Mouse (Mus musculus) T-cell, adult 2 months (primary cell): ENCODE measurements around the gene Crtac1.

Experiments used
- DNase-seq: peaks from one replicate; pipeline ENCODE4 v3.0.0; 2022; ENCODE audit warnings: low spot score

Gene Crtac1

DNA sequence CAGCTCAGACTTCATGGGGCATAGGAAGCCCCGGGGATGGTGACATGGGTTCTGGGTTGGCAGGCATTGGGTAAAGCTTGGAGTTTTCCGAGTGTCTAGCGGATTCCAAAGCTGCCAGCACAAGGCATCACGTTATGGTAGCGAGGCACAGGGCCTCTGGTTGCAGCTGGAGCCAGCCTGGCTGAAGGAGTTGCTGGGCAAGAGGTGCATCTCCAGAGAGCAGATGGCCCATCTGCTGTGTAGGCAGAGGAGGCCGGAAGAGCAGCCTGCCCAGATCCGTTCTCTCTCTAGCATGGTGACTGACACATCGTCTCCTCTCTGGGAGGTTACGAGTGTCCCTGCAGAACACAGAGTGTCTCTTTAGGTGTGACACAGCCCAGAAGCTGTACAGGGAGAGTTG, 103.4 kb downstream of the Crtac1 start:
- no peak for DNase-seq

- no peak for DNase-seq
Measured at GRCm38 (mm10) chr19:42325894-42326293, 105.7 kb downstream of the Crtac1 start.

GRCm38 (mm10) chr19:42322357-42323090, 109.1 kb downstream of the Crtac1 start:
- DNase-seq, result no peak

GRCm38 (mm10) chr19:42321936-42322335, 109.6 kb downstream of the Crtac1 start:
- DNase-seq, result no peak

DNA sequence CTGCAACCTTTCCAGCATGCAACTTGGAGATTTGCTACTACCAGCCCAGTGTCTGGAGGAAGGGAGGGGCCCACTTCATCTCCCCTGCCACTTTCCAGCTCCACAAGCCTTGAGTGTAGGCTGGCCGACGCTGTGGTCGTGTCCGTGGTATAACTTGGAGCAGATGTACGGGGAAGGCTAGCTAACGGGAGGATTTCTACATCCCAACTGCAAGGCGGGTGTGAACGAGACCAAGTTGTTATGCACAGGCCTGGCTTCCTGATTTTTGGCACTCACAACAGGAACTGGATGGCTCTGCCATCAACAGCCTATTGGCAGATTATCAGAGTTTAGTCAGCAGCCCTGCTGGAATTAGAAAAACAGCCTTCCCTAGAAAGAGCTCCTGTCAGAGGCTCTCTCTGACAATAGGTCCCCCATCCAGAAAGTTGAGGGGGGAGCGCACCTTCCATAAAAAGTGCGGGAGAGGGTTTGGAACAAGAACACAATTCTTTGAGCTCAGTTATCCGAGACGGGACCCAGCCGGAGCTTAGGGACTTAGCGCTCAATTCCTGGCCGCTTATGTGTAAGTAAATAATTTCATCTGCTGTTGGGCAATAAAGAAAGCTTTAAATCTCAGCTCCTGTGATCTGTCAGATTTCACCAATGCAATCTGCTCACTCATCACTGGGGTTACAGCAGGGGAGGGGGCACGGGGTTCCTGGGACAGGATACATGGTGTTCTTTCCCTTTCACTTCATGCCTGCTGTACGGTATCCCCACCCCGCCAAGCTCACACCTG, 113.7 kb downstream of the Crtac1 start:
- no peak for DNase-seq

GRCm38 (mm10) chr19:42316998-42317397, 114.6 kb downstream of the Crtac1 start:
- no peak for DNase-seq

- DNase-seq, result no peak
Measured at GRCm38 (mm10) chr19:42316525-42316924, 115.1 kb downstream of the Crtac1 start.

- DNase-seq, result peak; percentile 18
Measured at GRCm38 (mm10) chr19:42315914-42316313, 115.7 kb downstream of the Crtac1 start.

GRCm38 (mm10) chr19:42315070-42315679, 116.4 kb downstream of the Crtac1 start:
- no peak for DNase-seq

GRCm38 (mm10) chr19:42312191-42312590, 119.4 kb downstream of the Crtac1 start:
- no peak for DNase-seq

DNA sequence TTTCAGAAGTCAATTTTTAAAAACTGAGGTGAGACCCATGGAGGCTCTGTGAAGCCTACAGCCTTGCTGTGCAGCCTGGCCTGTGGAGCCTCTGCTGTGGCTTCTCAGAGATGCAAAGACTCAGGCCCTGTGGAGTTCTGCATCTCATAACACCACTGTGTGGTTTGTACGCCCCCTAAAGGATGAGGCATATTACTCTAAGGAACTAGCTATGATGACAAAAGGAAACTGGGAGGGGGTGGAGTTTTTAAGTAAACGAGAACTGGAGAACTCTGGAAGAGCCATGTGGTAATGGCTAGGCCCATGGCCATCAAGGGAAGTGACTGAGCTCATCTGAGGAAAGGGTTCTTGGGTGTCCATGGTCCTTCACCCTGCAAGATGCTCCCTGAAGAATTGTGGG, 120.3 kb downstream of the Crtac1 start:
- no peak for DNase-seq

DNA sequence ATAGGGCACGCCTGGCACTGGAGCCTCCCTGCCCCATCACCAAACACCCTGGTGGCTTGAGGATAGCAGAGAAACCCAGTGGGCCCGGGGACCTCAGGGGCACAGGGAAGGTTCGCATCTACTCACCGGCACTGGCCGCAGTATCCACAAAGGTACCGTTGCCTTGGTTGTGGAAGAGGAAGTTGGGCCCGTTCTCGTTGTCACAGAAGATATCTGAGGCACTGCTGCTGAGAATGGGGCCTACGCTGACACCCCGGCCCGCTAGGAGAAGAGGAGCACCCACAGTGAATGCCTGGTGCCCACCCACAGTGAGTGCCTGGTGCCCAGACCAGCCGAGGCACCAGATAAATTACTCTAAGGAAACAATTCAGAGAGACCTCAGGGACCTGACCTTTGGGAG, 122.7 kb downstream of the Crtac1 start:
- no peak for DNase-seq

DNA sequence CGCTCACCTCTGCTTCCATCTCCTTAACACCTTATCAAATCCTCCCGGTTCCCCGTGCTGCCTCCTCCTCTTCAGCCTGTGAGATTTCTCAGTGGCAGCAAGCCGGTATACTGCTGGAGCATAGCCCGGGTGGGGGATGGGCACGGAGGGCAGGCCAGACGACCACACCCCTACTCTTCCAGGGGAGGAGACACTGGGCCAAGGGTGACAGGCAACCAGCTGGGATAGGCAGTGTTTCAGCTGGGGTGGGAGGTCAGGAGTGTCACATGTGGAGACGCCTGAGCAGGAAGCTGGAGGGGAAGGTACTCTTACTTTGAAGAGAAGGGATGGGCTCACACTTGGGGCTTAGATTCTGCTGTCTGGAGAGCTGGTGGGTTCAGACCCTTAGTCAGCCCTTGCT, 124.6 kb downstream of the Crtac1 start:
- DNase-seq, result no peak

DNA sequence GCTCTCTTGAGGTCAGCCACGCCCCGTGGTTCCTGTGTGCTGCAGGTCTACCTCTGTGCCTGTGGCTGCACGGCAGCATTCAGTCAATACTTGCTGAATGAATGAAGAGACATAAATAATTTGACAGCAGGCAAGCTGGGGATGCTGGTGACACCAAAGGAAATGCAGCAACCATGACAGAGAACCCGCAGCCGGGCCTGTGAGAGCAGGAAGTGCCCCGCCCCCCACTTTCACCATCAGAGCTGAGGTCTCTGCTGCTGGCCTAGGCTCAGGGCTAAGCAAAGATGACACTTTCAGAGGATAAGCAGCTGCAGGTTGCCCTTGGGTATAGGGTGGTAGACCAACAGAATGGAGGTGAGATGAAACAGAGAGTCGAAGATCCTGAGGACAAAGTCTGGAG, 125.4 kb downstream of the Crtac1 start:
- DNase-seq, result peak; percentile 56

- no peak for DNase-seq
Measured at GRCm38 (mm10) chr19:42305746-42306145, 125.8 kb downstream of the Crtac1 start.

DNA sequence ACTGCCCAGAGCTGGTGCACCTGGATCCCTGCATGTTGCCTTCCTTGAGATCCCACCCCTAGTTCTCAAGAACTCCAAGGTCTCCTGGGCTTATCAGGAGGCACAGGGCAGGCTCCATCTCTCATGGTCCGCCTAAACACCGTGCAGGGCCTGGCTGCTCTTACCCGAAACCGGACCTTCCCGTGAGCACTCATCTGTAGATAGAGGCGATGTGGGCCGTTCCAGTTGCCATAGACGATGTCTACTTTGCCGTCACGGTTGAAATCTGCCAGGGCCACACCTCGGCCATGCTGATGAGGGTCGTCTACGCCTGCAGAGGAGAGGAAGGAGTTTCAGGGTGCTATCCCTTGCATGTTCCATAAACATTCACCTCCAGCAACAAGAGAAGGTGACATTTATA, 127.1 kb downstream of the Crtac1 start:
- DNase-seq, result no peak

GRCm38 (mm10) chr19:42303210-42303813, 128.3 kb downstream of the Crtac1 start:
- DNase-seq, result no peak

DNA sequence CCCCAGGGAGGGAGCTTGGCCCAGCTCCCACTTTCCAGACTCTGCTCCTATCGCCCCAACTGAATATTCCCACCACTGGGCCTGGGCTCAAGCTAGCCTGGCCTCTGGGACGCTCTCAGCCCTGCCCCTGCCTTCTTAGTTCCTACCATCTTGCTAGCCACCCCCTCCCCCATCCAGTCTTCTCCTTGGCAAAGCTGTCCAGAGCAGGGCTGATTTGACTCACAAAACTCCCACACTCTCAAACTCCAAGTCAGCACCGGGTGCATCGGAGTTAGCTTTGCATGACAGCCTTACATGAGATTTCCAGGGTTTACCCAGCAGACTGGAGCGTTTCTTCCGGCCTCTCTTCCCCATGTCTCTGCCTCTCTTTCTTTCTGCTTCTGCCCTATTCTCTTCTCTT, 138.4 kb downstream of the Crtac1 start:
- no peak for DNase-seq

- DNase-seq, result no peak
Measured at GRCm38 (mm10) chr19:42292106-42292505, 139.5 kb downstream of the Crtac1 start.

DNA sequence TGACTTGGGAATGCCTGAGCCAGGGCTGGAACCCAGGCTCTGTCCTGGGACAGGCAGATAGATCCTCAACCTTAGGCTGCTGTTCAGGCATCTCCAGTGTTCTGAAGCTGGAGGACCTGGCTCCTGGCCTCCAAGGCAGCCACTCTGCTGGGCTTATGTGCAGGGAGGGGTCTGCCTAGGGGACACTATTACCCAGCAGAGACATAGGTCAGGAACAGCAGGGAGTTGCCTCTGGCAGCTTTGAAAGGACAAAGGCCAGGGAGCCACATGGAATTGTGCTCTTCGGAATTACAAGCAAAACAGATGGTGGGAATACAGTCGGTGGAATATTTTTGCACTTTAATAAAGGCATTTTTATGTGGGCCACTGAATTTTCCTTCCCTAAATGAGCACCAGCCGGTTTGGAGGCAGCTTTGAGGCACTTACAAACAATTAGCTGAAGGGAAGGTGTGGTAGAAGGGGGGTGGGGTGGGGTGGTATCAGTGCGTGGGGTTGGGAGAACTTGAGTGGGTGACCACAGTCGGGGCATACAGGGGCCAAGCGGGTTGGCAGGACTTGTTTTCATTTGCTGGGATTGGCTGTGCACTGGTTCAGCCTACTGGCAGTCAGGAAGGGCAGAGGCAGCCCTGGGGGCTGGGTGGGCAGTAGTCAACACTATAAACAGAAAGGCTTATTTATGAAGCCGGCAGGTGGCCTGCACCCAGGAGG, 140.5 kb downstream of the Crtac1 start:
- DNase-seq, result no peak

DNA sequence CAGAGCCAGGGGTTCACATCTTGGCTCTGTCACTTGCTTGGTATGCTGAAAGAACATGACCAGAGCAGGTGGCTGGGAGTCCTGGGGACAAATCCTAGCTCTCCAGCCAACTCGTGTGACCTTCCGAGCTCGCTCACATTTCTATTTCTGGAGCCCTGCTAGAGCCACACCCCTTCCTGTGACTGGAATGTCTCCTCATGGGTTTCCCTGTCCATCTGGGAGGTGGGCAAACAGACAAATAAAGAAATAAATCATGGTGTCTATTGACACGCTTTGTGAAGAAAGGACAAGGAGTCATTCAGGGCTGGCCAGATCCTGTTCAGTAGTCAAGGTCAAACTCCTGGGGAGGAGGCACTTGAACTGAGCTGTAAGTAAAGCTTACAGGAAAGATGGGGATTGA, 143.2 kb downstream of the Crtac1 start:
- DNase-seq, result no peak

DNA sequence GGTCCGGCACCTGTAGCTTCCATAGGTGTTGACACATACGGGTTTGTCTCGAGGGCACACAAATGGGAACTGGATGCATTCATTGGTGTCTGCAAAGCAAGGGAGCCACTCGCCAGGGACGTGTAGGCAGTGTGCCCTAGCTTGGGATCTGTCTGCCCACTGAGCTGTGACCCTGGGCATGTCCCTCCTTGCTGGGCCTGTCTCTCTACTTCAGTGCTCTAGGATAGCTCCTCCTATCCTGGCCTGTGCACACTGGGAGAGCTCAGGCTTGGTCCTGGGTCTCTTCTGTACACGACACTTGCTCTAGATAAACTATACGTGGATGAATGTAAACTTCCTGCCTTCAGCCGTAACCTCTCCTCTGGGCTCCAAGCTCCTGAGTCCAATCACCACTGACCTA, 147.4 kb downstream of the Crtac1 start:
- no peak for DNase-seq
